Mouse (Mus musculus): ENCODE measurements around the gene D630003M21Rik.
A peak's percentile ranks its signal among the peaks of the same experiment; 100 is the strongest.

Gene D630003M21Rik

DNA sequence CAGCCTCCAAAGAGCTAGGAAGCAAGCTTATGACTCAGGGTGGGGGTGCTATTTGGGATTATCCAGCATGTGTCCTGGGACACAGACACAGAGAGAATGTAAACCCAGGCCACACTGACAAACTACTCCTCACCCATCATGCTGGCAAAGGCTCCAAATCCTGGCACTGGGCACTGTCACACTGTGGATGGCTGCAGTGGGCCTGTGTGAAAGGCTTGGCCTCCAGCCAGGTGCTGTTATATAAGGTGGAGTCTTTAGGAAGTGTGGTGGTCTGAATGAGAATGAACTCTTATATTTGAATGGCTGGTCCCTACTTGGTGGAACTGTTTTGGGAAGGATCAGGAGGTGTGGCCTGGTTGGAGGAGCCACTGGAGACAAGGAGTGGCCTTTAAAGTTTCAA is 7.7 kb upstream of the D630003M21Rik start:
- no peak for DNase-seq (ENCODE audit: low spot score)

DNA sequence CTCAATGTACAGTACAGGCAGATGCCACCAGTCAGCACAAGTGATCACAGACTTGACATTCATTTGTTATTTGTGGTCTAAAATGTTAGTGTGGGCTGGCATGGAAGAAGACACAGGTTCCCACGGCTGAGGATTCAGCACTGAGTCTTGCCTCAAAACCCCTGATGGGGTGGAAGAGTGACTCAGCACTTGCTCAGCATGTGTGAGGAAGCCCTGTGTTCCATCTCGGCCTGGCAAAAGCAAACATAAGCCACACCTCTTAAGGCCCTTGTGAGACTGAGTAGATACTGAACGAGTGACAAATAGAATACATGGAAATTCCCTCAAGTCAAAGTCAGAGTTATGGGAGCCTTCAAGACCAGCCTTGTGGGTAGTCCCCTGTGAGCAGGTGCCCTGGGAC is 4.1 kb upstream of the D630003M21Rik start:
- no peak for DNase-seq (ENCODE audit: low spot score)

DNA sequence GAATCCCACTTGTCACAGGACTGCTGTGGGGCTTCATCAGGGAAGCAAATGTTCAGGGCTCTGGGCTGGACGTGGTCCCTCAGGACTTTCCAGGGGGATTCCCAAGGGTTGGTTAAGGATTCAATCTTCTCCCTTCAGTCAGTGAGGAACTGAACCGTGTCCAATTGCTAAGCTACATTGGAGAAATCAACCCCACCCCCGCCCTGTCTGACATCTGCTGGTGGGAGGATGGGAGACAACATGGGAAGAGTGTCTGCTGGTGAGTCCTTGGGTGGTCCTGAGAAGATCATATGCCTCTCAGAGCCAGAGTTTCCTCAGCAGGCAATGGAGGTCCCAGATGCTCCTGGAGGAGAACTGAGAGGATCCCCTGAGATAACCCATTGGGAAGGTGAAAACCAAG is 3.4 kb upstream of the D630003M21Rik start:
- no peak for DNase-seq (ENCODE audit: low spot score)

DNA sequence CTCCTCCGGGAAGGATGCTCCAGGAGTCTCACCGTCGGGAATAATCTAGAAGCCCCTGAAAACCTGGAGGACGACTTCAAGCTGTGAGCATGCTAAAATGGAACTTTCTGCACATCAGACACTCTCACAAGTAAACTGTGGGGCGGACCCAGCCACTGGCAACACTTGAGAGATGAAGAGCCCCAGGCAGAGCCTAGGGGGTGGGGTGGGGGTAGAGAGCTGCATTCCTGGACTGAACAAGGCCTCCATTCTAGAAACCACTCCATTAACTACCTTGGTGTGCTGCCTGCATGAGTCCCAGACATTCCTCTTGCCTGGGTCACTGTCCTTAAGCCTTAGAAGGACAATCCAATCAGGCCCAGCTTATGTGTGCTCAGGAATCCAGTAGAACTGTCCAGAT is 2.0 kb upstream of the D630003M21Rik start:
- no peak for DNase-seq (ENCODE audit: low spot score)

DNA sequence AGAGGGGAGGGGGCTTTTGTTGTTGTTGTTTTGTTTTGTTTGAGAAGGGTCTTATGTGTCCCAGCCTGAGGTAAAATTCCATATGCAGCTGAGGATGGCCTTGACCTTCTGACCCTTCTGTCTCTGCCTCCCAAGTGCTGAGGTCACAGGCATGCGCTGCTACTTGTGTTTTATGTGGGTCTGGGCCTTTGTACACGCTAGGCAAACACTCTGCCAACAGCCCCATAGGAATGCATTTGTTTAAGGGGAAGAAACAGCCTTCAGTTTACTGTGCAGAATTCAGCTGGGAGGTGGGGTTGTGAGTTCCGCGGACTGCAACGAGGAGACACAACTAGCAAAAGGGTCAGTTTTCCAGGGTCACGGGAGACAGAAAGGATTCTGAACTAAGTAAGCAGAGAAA is 1.6 kb upstream of the D630003M21Rik start:
- no peak for DNase-seq (ENCODE audit: low spot score)

DNA sequence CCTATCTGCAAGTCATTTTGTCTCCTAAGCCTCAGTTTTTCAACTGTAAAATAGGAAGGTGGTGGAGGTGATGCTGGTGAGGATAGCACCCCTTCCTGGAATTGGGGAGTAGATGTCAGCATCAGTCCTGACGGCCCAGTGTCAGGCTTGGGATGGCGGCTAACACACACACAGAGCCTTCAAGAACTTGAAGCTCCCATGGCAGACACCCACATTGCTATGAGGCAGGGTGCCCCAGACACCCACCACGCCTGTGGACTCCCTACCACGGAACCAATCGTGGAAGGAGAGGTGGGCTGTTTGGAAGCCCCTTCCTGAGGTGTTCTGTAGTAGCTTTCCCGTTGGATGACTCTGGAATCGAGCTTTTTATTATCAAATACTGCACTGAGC is 476 bp upstream of the D630003M21Rik start:
- no peak for DNase-seq (ENCODE audit: low spot score)

DNA sequence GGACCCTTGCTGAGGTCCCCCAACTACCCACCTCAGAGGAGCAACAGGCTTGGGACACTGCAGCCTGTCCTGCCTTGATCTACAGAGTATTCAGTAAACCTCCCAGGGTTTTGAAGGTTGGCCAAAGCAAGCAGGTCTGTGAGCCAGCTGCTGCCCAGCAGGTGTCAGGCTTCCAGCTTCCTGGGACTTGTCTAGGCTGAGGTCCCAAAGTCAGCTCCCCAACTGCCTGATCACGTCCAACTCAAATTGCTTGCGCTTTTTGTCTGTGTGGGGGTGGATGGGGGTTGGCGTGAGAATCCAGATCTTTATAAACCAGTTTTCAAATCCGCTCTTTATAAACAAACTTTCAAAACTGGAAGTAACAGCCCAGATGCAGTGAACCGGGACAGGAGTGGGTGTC is 3.7 kb downstream of the D630003M21Rik start:
- DNase-seq (ENCODE audit: low spot score): no peak

DNA sequence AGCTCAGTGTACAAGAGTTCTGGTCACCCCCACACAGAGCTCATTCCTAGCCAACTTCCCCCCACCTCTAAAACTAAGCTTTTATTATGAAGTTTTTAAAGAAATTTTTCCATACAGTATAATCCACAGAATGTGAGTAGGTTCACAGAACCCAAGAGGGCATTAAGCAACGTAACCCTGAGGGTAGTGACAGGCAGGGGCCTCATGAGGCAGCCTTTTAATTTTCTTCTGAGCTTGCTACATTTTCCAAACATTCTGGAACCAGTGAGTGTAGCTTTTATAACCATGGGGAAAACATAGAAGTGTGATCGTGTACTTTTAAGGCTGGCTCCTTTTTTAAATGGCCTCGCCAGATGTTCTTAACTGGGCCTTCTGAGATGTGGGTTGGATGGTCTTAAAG is 5.5 kb downstream of the D630003M21Rik start:
- DNase-seq (ENCODE audit: low spot score): no peak

DNA sequence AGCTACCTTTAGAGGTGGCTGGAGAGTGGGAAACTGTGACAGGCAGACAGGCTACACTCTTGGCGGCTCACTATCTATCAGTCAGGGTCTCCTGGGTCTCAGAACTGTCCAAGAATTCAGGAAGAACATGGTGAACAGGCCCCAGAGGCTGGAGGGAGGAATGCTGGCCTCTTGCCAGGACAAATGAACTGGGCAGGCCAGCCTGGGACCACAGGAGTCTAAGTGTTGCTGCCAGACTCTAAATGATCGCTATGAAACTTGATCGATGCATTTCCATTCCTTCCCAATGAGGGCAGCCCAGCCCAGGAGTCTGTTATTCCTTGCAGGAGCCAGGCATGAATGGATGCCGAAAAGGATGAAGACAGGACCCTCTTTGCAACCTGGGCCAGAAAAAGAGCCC is 6.4 kb downstream of the D630003M21Rik start:
- no peak for DNase-seq (ENCODE audit: low spot score)

DNA sequence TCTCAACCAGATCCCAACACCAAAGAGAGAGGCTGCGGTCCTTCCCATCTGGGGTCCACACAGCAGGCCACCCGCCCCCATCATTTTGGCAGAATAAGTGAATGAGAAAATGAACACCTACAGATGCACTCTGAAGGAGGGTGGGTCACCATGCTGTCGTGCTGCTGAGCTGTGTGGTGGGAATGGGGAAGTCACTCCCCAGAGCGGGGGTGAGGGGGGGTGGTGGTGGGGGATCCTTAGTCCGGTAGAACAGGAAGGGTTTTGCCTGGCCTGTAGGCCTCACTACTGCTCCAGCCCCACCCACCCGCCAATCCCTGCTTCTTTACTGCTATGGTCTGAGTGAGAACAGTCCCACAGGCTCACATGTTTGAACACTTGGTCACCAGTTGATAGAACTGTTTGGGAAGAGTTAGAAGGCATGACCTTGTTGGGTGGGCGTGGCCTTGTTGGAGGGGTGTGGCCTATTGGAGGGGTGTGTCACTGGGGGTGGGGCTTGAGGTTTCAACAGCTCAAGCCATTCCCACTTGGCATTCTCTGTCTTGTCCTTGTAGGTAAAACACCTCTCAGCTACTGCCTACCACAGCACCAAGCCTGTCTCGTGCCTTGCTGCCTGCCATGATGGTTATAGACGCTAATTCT is 7.5 kb downstream of the D630003M21Rik start:
- no peak for DNase-seq (ENCODE audit: low spot score)

DNA sequence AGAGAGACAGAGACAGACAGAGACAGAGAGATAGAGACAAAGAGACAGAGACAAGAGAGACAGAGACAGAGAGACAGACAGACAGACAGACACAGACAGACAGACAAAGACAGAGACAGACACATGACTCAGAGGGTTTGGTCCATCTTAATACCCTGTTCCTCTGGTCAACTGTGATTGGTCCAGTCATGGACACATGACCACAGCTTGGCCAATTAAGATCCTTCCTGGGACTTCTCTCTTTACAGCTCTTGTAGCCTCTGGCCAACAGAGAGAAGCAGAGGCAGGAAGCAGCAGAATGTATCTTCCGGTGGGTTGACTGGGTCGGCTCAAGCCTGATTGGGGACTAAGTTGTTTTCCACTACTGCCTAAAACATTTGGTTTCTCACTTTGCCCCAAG is 9.5 kb downstream of the D630003M21Rik start:
- no peak for DNase-seq (ENCODE audit: low spot score)

DNA sequence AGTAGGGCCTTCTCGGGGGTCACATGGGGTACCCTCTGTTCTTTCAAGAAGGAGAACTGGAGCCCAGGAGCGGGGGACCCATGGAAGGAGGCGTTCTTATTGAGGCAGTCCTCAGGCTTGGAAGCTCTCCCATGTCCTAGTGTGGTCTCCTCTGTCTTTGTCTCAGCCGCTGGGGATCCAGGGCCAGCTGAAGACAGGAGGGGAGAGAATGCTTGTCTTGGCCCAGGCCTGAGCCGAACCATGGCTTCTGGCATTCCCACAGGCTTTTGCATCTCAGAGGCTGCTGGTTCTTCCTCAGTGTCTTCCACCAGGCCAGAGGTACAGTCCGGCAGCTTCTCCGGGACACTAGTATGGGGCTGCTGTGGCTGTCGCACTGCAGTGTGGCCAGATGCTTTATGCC is 12.5 kb downstream of the D630003M21Rik start:
- no peak for DNase-seq (ENCODE audit: low spot score)

DNA sequence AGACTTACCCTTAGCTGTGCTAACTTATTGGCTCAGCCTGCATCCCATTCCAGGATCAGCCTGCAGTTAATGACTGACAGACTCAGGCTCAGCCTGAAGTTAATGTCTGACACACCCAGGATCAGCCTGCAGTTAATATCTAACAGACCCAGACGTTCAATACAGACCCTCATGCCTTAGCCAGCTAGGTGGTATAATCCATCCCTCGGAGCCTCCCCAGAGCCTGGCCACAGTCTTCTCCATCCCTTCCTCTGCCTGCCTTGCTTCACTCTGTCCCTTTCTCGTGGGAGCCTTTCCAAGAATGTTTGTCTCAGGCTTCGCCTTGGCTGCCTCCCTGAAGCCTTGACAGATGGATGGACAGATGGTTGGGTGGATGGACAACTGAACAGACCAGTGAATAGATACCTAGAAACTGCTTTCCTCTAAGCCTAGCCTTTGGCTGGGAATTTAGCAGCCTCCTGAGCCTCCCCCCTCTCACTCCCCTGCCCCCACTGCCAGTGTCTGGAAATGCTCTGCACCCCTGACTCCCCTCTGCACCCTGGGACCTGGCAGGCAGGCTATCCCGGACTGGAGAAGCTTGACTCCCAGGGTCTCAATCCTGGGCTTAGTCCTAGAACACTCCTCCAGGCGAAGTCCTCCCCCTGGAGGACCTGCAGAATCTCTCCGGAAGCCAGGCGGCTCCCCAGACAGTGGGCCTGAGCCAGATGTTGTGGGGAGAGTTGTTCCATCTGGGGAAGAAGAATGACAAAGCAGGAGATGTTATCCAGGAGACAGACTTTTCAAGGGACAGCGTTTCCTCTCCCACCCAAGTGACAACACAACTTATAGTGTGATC is 13.5 kb downstream of the D630003M21Rik start:
- no peak for DNase-seq (ENCODE audit: low spot score)

DNA sequence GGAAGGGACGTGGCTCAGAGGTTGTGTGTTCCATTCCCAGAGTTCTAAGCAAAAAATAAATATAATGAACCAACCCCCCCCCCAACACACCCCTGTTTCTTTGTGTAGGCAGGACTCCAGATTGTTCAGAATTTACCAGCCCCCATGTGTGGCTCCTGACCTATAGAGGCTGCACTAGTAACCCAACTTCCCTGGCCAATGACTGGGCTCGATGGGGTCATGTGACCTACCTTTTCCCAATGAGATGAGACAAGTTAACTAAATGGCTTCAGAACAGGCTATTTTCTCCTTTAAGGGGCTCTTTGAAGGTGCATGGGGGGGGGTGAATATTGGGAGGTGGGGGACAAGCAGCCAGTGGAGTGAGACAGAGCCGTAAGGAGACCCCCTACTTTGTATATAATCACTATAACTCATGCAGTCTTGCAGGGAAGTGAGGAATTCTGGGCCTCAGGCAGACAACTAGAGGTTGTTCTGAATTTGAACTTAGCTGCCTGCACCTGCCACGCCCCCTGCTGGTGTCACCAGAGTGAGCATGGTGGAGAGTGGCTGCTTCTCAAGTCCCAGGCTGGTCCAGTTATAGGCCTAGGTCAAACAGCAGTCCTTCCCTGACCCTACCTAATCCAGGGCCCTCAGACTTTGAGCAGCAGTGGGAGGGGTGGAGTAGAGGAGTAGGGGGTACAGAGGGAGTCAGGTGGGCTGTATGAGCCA is 17.1 kb downstream of the D630003M21Rik start:
- DNase-seq (ENCODE audit: low spot score): no peak

DNA sequence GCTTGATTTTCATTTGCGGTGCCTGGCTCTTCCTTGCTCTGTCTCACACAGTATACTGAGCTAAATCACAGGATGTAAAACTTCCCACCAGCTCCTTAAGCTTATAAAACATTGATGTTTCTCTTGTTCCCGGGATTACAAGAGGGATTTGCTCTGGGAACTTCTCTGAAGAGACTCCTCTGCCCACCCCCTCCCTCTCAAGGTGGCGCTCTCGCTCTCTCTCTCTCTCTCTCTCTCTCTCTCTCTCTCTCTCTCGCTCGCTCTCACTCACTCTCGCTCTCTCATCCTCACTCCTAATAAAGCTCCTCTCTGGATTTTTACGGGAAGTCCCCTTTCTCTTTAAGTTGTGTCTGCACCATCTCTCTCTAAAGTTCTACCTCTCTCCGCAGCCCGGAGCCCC is 18.1 kb downstream of the D630003M21Rik start:
- DNase-seq (ENCODE audit: low spot score): no peak

DNA sequence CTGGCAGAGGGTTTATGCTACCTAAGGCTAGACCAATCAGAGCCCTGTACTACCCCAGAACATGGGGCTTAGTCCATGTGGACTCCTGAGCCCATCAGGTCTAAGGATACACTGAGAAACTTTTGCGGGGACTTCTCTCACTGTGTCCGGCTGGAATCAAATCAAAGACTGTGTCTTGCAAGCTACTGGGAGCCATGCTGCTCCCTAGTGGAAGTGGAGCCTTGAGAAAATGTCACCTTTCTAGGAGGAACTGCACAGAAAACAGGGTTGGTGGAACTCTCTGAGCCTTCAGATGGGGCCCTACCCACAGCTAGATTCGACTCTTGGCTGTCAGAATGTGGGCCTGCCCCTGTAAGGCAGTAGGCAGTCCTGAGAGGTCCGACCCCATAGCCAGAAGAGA is 18.5 kb downstream of the D630003M21Rik start:
- DNase-seq (ENCODE audit: low spot score): peak; percentile 30

DNA sequence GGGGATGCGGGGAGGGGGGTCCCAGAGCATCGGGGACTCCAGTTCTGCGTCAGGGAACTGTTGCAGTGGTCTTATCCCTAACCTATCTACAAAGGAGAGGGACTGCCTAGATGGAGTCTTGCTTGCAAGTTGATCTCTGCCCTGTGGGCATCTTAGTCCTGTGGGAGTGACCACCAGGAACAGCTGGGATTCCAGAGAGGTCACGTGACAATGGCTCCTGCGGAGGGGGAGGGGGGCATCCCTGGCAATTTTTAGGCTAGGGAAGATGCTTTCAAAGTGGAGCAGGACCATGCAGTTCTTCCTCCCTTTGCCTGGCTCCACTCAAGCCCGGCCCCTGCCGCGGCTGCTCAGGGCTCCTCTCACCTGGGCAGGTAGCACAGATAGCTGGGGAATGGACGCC is 19.2 kb downstream of the D630003M21Rik start:
- no peak for DNase-seq (ENCODE audit: low spot score)

DNA sequence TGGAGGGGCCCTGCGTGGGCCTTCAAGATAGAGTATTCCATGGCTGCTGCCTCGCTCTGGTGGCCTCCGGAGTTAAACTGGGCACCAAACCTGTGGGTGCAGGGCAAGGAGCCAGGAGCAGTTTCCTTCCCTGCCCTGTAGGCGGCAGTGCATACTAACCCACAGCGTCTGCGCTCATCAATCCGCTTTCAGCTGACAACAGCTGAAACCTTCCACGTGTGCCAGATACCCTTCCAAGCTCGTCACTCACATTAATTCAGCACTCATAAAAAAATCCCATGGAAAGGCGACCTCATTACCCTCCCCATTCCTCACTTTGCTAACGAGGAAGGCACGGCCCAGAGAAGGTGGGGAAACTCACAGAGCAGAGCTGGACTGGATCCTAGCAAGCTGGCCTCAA is 21.2 kb downstream of the D630003M21Rik start:
- DNase-seq (ENCODE audit: low spot score): peak; percentile 69

DNA sequence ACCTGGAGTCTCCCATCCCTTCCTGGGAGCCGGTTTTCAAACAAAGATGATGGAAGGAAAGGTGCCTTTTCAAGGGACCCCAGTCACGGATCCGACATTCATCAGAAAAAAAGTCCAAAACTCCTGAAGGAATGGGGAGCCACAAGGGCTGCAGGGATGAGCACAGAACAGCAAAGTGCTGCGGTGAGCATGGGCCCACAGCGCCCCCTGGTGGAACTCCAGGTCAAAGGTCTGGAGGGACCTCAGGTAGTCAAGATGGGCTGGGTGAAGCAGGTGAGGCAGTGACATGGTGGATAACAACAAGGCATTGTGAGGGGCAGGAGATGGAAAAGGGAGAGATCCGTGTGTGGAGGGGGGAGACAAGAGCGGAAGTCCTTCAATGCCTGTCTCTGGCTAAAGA is 24.9 kb downstream of the D630003M21Rik start:
- peak; percentile 90 for DNase-seq (ENCODE audit: low spot score)

DNA sequence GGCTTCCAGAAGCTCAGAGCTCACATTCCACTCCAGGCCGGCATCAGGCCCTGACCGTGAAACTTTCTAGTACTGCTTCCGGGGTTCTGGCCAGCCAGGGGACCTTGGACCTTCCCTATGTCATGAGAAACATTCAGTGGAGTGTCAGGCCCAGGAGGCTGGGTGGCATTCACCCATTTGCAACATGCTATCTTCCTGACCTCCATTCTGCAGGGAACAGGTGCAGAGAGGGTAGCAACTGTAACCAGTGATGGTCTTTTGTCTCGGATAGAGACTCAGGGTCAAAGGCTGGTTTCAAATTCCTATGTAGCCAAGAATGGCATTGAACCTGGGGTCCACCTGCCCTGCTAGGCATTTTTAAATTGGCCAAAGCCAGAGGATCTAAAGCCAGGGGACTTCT is 25.3 kb downstream of the D630003M21Rik start:
- DNase-seq (ENCODE audit: low spot score): no peak

DNA sequence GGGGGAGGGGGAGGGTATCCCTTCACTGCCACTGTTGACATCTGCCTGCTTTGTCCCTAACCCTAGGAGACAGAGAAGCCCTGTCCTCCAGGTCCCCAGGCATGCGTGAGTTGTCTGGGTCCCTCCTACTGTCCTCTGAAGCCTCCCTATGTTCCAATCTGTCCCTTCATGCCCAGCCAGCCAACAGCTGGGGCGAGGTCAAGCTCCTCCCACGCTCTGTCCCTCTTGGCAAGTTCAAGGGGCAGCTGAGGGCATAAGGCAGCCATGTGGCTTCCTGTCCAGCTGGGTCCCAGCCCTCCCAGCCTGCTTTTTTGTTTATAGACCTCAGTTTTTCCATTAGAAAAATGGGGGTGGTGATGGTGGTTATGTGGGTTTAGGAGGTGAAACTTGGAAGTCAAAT is 29.7 kb downstream of the D630003M21Rik start:
- DNase-seq (ENCODE audit: low spot score): no peak

DNA sequence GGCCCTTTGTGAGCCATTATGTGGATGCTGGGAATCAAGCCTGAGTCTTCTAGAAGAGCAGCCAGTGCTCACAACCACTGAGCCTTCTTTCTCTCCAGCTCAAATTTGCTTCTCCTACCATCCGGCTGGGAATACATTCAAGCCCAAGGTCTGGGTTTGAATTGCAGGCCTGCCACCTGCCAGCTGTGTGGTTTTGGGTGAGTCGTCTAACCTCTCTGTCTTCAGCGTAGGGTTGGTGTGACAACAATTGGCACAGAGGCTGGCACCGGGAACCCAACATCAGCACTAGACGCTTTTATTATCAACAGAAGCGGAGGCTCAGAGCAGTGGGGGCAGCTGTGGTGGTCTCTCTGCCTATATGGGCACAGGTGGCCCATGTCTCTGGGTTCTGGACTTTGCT is 30.2 kb downstream of the D630003M21Rik start:
- no peak for DNase-seq (ENCODE audit: low spot score)

DNA sequence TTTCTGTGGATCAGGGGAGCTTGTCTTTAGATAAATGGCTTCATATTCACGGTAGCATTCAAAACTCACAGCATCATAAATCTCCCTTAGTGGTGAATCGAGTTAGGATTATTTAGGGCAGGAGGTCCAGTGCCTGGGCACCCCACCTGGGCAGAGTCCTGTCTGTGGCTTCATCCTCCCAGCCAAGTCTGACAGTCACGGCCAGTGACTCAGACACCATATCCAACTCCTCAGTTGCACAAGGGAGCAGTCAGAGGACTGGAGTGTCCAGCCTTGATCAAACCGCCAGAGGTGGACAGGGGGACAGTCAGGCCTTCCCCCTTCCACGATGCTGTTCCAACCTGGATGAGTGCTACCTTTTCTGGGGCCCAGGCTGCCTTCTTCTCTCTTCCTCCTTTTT is 31.1 kb downstream of the D630003M21Rik start:
- no peak for DNase-seq (ENCODE audit: low spot score)
